Mouse (Mus musculus) hindlimb bud, embryonic 11.5 days (tissue): ENCODE results near the gene Slc1a7.

Source experiments
- DNase-seq: peaks from one replicate; pipeline ENCODE4 v3.0.0-alpha.2; 2012; ENCODE audit warnings: low read depth, low spot score; ENCODE audit errors: extremely low spot score

Slc1a7 gene

DNA sequence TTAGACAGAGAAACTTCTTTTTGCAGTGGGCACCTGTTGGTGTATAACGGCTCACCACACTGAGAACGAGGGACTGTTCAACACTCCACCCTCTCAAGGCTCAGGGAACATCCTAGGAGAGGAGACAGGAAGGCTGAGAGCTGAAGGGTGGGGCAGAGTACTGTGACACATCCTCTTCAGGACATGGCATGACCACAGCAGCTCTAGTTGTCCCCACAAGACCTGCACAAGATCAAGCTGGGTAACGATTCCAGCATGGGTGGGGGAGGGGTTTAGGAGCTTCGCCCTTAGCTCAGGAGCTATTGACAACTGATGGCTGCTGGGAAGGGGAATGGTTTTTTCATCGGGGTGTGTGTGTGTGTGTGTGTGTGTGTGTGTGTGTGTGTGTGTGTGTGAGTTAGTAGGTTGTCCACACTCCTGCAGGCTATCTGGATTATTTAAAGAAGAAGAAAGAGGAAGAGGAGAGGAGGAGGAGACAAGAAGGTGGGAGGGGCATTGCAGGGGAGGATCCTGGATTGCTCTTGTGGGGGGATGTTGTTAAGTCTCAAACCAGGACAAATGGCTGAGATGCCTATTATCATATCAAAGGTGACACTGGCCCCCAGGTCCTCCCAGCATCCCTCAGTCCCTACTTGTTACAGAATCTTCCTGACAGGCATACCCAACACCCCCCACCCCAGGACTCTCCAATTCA lies 1.6 kb upstream of the Slc1a7 start:
- DNase-seq, result no peak

DNA sequence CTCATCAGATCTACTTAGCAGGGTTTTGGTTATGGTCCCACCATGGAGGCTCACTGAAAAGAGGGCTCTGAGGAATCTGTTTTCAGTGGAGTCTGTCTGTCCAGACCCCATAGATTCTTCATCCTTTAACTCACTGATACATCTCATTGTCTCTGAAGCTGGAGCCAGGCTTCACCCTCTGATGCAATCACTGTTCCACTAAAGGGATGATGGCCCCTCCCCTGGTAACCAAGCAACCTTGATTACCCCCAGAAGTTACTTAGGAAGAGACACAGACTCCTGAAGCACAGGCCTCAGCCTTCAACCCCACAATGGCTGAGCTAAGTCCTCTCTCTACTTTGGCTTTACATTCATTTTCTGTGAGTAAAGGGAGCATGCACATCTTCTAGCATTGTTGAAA lies 1.6 kb downstream of the Slc1a7 start:
- DNase-seq, result no peak

DNA sequence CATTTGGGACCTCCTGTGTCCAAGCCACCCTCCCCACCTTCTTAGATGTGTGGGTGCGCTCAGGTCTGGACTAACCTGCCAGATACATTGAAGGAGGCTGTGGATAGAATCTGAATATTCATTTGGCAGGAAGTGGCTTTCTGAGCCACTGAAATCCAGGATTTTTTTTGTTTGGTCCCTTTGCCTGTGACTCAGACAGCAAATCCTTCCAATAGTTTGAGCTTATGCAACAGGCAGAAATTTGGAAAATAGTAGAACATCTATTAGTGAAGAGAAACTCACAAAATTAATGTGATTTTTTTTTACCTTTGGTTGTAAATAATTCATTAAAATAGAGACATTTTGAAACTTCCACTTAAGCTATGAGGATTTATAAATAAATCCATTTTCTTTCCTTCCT lies 3.0 kb downstream of the Slc1a7 start:
- no peak for DNase-seq

DNA sequence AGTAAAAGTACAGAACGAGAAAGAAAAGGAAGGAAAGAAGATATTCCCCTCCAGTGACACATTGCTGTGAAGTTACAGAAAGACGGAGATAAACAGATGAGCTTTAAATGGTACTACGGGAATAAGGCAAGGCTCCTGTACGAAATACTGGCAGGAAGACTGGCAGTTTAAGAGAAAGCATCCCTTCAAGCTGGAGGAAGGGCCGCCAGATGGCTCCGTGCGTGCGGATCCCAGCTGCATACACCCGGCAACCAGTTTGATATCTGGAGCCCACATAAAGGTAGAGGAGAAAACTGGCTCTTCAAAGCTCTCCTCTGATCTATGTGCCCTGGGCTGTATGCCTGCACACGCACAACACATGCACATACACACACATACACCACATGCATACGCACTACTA lies 6.4 kb downstream of the Slc1a7 start:
- no peak for DNase-seq

DNA sequence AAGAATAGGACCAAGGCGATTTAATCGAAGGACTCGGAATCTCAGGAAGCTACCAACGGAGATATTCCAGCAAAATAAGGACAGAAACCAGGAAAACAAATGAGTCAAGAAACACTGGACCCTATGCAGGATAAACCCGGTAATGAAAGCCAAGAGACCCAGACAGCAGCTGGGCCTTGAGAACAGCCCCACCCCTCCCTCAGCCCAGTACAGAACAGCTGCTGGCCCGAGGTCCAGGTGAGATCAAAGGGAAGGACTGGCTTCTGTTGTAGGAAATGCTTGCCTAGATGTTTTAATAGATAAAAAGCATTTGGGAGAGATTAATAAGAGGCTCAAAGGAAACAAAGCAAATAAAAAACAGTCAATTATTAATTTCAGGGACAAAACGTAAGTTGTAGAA lies 6.9 kb downstream of the Slc1a7 start:
- no peak for DNase-seq

DNA sequence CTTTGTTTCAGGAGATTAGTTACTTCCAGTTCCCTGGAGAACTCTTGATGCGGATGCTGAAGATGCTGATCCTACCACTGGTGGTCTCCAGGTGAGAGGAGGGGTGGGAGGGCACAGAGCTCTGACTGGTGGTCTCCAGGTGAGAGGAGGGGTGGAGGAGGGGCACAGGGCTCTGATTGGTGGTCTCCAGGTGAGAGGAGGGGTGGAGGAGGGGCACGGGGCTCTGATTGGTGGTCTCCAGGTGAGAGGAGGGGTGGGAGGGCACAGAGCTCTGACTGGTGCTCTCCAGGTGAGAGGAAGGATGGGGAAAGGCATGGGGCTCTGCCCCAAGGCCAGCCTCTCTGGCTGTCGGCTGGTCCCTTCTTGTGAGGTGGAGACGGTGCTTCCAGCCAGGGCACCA lies 9.5 kb downstream of the Slc1a7 start:
- no peak for DNase-seq

DNA sequence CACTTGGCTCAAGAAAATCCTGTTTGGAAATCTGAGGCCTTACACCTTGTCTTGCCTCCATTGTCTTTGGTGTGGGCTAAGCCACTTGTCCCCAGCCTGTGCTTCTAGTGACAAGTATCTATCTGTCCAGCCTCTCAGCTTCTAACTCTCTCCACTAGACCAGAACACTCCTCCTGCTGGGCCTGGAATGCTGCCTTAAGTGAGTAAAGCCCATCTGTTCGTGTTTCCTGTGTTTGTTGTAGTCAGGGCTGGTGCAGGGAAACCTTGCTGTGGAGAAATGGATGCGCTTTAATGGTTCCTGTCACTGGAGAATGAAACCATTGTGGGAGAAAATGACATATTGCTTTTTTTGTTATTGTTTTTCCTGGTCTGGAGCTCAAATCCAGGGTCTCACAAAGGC lies 11.4 kb downstream of the Slc1a7 start:
- no peak for DNase-seq

DNA sequence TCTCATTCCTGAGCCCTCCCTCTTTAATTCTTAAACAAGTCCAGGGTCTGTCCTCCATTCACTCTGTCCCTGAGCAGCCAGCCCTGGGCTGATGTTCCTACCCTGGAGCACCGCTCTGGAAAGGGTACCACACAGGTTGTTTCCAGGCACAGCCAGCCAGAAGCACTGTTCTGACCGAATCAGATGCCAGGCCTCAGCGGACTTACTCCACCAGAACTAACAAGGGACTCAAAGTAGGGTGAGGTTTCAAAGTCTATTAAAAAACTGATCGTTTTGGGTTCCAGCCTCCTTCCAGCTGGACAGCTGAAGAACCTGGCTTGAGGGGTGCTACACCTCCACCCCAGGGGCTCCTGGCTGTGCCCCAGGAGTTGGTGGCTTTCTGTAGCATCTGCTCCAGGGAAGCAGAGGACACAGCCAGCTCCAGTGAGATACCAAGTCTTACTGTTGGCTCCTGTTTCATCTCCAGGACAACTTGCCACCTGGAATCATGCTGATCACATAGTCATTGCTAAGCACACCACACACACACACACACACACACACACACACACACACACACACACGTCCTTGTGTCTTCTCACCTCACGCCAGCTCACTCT lies 12.0 kb downstream of the Slc1a7 start:
- DNase-seq, result no peak

DNA sequence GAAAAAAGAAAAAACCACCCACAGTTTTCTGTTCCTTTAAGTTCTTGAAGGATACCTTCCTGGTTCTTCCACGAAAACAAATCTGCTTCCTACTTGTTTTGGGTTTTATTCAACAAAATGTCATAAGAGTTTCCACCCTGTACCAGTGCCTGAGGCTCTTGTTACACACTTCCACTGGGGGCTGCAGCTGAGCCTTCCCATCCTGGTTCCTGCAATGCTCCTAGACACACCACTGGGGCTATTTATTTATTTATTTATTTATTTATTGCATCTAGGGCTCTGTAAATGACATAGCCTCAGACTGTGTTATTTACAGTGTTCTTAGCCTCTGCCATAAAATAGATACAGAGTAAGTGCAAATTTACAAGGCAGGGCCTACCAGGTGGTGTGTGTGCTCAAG lies 15.6 kb downstream of the Slc1a7 start:
- DNase-seq, result no peak

DNA sequence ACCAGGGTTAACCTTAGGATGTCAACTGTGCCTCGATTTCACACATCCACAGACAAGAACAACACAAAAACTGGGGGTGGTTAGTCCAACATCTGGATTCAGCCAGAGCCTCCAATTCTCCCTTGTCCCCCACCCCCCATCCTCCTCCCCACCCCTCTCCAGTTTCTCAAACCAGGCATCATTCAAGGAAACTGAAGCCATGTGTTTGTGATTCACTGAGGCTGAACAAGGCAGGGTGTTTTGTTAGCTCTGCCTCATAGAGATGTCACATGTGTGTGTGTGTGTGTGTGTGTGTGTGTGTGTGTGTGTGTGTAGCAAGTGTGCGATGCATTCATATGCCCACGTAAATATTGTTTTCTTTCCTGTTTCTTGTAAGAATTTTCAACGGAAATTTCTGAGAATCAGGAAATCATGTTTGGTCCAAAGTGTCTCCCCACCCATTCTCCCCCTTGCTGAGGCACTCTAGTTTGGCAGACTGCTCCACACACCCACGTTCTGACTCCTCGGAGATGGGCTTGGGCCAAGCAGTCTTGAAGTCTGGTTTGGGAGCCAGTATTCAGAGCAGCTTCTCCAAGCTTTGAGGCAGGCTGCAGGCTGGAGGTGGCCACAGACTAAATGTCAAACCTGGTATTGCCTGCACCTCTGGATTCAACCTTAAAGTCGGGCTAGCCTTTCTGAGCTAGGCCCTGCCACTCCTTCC lies 16.3 kb downstream of the Slc1a7 start:
- DNase-seq, result no peak

DNA sequence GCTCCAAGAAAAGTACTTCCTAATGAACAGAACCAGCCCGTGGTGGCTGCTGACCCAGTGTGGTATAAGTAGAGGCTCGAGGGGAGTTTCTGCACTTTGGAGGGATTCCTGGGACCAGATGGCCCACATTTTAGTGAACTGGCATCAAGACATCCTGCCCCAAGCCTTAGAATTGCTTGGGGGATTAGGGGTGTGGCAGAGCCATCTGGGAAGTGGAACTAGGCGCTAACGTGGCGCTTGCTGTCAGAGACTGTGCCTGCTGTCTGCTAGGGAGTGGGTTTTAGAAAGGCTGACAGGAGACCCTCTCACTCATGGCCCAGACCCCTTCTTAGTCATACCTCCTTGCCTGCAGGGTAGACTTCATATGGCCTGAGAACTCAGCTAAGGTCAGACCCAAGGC lies 17.7 kb downstream of the Slc1a7 start:
- DNase-seq, result no peak

DNA sequence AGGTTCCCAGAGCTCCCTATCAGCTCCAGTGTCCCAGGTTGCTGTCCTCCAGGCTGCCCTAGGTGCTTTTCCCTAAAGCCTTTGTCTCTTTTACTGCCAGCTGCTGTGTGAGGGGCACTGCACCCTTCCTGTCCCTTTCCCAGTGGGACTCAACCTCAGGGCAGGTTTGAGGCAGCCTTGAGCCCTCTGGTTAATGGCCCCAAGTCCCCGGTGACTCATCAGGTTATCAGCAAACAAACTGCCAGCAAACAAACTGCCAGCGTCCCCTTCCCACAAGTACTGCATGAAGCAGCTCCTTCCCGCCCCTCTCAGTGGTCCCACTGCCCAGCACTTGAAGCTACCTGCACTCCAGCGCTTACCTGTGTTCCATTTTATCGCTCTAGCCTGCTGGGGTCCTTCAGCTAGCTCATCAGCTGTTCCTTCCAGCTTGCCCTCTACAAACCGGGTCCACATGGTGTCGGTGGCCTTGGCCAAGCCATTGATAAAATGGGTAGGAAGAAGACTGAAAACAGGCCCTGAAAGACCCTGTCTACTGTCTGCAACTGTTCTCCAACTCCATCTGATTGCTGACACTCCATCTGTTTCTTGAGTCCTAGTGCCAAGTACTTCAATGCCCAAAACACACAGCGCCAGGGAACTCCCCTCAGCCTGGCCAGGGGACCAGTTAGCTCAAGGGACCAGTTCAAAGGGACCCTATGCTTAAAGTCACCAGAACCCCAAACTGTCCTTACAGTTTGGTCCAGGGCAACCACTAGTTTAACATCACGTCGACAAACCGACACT lies 18.4 kb downstream of the Slc1a7 start:
- DNase-seq, result no peak

DNA sequence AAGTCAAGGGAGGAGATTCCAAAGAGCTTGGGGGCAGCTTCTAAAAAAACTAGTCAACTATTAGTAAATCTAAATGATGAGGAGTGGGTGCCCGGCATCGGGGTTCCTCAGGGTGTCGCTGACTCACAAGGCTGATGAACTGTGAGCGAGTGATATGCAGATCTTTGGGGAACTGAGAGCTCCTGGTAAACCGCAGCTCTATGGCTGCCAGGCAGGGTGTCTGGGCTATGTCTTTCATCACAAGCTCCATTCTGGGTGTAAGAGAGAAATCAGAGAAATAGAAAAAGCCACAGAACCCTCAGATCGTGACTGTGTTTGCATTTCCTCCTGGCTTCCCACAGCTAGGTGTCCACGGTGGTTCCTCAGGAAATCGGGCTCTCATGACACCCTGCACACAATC lies 20.8 kb downstream of the Slc1a7 start:
- no peak for DNase-seq

DNA sequence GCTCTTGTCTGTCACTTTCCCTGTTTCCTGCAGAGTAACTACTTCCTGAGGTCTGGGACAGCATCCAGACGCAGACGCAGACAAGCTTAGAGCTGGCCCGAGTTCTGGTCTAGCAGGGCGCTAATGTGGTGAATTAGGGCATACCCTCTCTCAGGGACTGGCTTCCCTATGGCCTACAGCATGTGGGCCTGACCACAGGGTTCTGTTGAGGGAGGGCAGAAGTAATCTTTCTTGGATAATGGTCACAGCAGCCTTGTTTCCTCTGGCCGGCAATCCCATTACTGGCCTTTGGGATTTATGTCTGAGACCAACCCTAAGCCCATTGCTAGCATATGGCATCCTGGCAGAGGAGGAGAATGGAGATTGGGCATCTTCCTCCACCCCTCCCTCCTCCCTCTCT lies 22.7 kb downstream of the Slc1a7 start:
- no peak for DNase-seq

DNA sequence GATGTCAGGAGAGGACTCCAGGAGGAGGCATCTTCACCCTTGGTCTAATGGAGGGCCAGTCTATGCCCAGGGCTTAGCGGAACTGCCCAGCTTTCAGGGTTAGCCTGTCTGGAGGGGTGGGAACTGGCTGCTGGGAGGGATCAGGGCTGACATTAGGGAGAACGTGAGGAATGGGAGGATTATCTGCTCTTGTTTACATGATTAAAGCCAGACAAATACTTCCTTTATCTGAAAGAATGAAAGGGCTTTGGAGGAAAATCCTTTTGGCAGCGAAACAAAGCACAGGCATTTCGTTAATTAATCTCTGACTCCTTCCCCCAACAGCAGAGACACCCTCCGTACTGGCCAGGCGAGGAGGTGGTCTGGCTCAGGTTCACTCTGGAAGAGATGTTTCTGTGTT lies 23.7 kb downstream of the Slc1a7 start:
- no peak for DNase-seq

DNA sequence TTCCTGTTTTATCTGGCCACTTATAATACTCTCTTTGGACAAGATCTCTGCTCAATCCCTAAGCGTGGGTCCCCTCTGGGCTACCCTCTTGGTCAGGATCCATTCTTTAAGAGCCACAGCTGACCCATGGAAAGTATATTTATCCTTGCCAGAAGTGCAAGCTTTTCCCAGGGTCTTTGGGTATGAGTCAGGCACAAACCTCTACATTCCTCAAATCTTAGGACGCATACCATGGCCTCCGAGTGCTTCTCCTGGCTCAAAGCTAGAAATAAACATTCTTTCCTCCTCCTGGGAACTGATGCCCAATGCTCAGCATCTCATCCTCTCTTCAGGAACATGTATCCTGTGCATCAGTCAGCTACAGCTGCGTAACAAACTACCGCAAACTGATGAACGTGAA lies 26.9 kb downstream of the Slc1a7 start:
- DNase-seq, result no peak

DNA sequence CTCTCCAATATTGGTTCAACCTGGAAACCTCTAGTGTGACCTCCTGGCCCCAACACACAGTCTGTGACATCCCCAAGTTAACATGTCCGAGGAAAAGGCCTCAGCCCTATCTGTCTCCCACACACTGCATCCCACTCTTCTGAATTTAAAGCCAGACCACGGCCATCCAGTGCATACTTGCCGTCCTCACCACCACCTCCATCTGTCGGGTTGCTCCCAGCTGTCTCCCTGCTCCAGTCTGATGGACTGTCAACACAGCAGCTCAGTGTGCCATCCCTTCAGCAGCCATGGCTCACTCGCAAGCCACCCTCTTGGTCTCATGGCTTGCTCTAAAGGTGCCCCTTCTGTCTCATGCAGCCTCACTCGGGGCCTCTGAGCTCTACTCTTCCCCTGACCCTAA lies 27.6 kb downstream of the Slc1a7 start:
- DNase-seq, result no peak

DNA sequence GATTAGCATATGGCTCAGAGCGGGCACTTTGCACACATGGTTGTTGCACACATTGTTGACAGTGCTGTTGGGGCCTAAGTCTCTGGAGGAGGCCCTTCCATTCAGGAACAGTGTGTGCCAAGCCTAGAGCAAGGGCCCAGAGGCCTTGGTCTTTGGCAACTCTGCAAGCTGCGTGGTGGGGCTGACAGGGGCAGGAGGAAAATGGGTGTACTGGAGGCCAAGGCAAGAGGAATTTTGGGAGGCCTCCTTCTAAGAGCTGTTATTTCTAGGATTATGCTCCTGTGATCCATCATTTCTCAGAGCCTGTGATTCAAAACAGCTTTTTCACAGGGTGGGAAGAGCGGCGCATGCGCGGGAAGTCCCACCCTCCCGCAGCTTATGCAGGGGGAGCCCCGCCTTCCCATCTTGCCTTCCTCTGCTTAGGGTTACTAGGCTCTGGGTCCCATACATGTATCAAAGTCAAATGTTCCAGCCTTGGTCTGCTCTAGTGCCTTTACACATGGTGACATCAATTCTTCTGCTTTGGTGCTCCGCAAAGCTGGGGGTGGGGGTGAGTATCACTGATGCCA lies 28.4 kb downstream of the Slc1a7 start:
- no peak for DNase-seq

DNA sequence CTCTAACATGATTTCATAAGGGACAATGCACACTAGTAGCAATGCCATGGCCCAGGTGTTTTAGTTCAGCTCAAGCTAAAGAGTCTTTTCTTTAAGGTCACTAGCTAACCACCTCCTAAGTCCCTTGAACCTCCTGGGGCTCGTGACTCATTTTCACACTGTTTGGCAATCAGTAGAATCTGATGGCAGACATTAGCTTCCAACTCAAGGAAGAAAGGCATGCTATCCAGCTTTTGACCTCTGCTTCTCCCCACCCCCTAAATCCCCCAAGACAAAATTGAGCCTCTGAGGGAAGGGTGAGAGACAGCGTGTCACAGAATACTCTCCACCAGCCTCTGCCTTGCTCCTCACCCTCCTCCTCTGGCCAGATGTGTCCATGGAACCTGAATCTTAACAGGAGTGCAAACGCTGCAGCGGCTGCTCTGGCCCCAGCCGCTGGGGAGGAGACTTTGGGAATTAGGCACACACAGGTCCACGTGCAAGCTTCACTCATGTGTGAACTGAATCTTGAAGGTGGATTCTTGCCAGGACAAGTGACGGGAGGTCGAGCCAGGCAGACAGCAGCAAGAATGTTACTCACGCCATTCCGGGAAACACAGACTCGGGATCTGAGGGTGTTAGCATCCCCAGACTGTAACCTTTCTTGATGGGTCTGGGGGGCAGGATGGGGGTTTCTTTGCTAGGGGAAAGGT lies 30.7 kb downstream of the Slc1a7 start:
- no peak for DNase-seq

DNA sequence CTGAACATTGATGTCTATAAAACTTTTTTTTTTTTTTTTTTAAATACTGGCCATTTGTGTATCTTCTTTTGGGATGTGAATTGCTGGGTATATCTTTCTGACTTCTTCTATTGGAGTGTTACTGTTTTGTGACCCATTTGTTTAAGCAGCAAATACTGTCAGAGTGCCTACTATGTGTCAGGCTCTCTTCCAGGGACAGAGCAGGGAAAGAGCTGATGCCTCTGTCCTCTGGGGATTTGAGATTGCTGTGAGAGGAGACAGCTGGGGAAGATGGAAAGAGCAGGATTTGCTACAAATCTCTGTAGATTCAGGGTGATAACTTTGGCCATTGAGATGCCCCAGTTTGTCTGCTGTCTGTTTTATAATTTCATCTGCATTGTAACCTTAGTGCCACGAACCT lies 31.2 kb downstream of the Slc1a7 start:
- DNase-seq, result no peak

DNA sequence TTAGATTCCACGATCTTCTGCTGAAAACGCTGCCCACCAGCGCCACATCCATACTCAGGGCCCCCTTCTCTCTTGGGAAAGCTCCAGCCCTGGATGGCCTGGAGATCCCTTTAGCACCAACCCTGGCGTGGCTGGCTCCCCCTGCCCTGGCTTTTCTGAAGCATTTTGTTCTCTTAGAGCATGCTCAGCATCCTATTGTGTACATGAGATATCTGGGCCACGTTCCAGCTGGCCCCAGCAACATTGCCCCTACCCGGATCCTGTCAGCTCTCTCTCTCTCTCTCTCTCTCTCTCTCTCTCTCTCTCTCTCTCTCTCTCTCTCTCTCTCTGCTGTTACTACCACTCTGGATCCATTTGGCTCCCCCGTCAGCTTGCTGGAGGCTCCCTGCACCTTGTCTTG lies 37.2 kb downstream of the Slc1a7 start:
- DNase-seq, result no peak
